Mouse (Mus musculus) CH12.LX (cell line): Measurements from ENCODE around the gene Rassf8. TPM values are rescaled to one million over a fixed set of nuclear protein-coding genes. Genes with fewer than 3 reads are reported as not detected.
A peak's percentile ranks its signal among the peaks of the same experiment; 100 is the strongest.

Experiments used
- DNase-seq: peaks from one replicate; pipeline ENCODE4 v3.0.0-alpha.2; 2013; ENCODE audit errors: extremely low read depth
- H3K27ac ChIP-seq: 2 replicates; pipeline ENCODE4 v1.5.1; 2012; ENCODE audit warnings: low read depth, mild to moderate bottlenecking, control low read depth, moderate library complexity; ENCODE audit not compliant: insufficient read depth
- H3K27me3 ChIP-seq: replicated peaks from 2 replicates; pipeline ENCODE3; 2012; ENCODE audit warnings: inconsistent platforms
- H3K36me3 ChIP-seq, 2 experiments: replicated peaks in 1 of 2; 2 replicates each; pipeline versions ENCODE3 to v1.6.1; 2012; ENCODE audit warnings: inconsistent platforms in 1 of 2, low read length in 1 of 2, mild to moderate bottlenecking in 1 of 2, mixed read lengths in 1 of 2, moderate library complexity in 1 of 2; ENCODE audit not compliant: control insufficient read depth in 1 of 2, insufficient read depth in 1 of 2
- H3K4me1 ChIP-seq, 2 experiments: 2 replicates each; pipeline ENCODE4 v1.6.1; 2012; ENCODE audit warnings: inconsistent platforms in 1 of 2, moderate library complexity in 1 of 2; ENCODE audit not compliant: insufficient read depth in 2 of 2, control insufficient read depth in 1 of 2
- H3K4me2 ChIP-seq: 2 replicates; pipeline ENCODE4 v1.6.1; 2012; ENCODE audit warnings: low read depth, mild to moderate bottlenecking, control low read depth; ENCODE audit not compliant: poor library complexity, insufficient read depth, severe bottlenecking
- H3K4me3 ChIP-seq, 3 experiments: fragments of 150-350 bp in 1 of 3; sonication (generic) in 1 of 3; replicated peaks in 1 of 3; 2 replicates each; pipeline versions ENCODE3 to v1.5.1; 2011 to 2012; ENCODE audit warnings: low read depth in 2 of 3, low read length in 2 of 3, mild to moderate bottlenecking in 2 of 3, moderate library complexity in 2 of 3, control low read depth in 1 of 3, improper control_type of control experiment in 1 of 3, inconsistent platforms in 1 of 3, mixed read lengths in 1 of 3; ENCODE audit not compliant: poor library complexity in 1 of 3
- H3K79me2 ChIP-seq: replicated peaks from 2 replicates; pipeline ENCODE4 v1.6.1; 2012; ENCODE audit warnings: mild to moderate bottlenecking, moderate library complexity; ENCODE audit not compliant: control insufficient read depth, poor library complexity, insufficient read depth, severe bottlenecking; ENCODE audit errors: extremely low read depth
- H3K9ac ChIP-seq: 2 replicates; pipeline ENCODE4 v1.6.1; 2012; ENCODE audit warnings: low read depth, mild to moderate bottlenecking, control low read depth, moderate library complexity; ENCODE audit not compliant: insufficient read depth
- H3K9me3 ChIP-seq: replicated peaks from 2 replicates; pipeline ENCODE3; 2012; ENCODE audit warnings: low read length, inconsistent platforms, mixed read lengths
- CHD1 ChIP-seq: IDR thresholded peaks from 2 replicates; pipeline ENCODE4 v1.6.1; 2012; ENCODE audit warnings: low read depth, low read length, improper control_type of control experiment, inconsistent platforms
- CHD2 ChIP-seq: IDR thresholded peaks from 2 replicates; pipeline ENCODE4 v1.6.1; 2011; ENCODE audit warnings: low read length, improper control_type of control experiment
- ELF1 ChIP-seq: IDR thresholded peaks from 2 replicates; pipeline ENCODE4 v1.6.1; 2014; ENCODE audit warnings: low read depth, mild to moderate bottlenecking, inconsistent platforms, low read length, improper control_type of control experiment
- ETS1 ChIP-seq: conservative IDR thresholded peaks from 2 replicates; pipeline ENCODE4 v1.6.1; 2012; ENCODE audit warnings: low read depth, mild to moderate bottlenecking, inconsistent platforms, low read length, improper control_type of control experiment, moderate library complexity
- HCFC1 ChIP-seq: IDR thresholded peaks from 2 replicates; pipeline ENCODE4 v1.6.1; 2012; ENCODE audit warnings: low read depth, mild to moderate bottlenecking, inconsistent platforms, low read length, improper control_type of control experiment
- JUN ChIP-seq: IDR thresholded peaks from 2 replicates; pipeline ENCODE4 v1.6.1; 2011; ENCODE audit warnings: low read depth, mild to moderate bottlenecking, low read length, improper control_type of control experiment, moderate library complexity; ENCODE audit not compliant: insufficient read depth
- JUND ChIP-seq: conservative IDR thresholded peaks from 2 replicates; pipeline ENCODE4 v1.6.1; 2011; ENCODE audit warnings: low read depth, low read length, improper control_type of control experiment
- MAX ChIP-seq: IDR thresholded peaks from 2 replicates; pipeline ENCODE4 v1.6.1; 2011; ENCODE audit warnings: low read length, improper control_type of control experiment
- MAZ ChIP-seq: IDR thresholded peaks from 2 replicates; pipeline ENCODE4 v1.6.1; 2012; ENCODE audit warnings: low read depth, mild to moderate bottlenecking, inconsistent platforms, low read length, improper control_type of control experiment, moderate library complexity
- MEF2A ChIP-seq: IDR thresholded peaks from 2 replicates; pipeline ENCODE4 v1.6.1; 2014; ENCODE audit warnings: low read depth, mild to moderate bottlenecking, inconsistent platforms, low read length, improper control_type of control experiment, borderline replicate concordance
- MXI1 ChIP-seq: IDR thresholded peaks from 2 replicates; pipeline ENCODE4 v1.6.1; 2011; ENCODE audit warnings: mild to moderate bottlenecking, low read depth, low read length, improper control_type of control experiment
- NELFE ChIP-seq: IDR thresholded peaks from 2 replicates; pipeline ENCODE4 v1.6.1; 2011; ENCODE audit warnings: low read depth, low read length, improper control_type of control experiment
- NRF1 ChIP-seq: IDR thresholded peaks from 2 replicates; pipeline ENCODE4 v1.6.1; 2014; ENCODE audit warnings: low read depth, mild to moderate bottlenecking, inconsistent platforms, low read length, improper control_type of control experiment, moderate library complexity
- PAX5 ChIP-seq: IDR thresholded peaks from 2 replicates; pipeline ENCODE4 v1.6.1; 2012; ENCODE audit warnings: low read length, inconsistent platforms, mixed read lengths
- POLR2A ChIP-seq: IDR thresholded peaks from 2 replicates; pipeline ENCODE4 v1.6.1; 2011; ENCODE audit warnings: low read depth, mild to moderate bottlenecking, improper control_type of control experiment, low read length
- POLR2AphosphoS2 ChIP-seq: IDR thresholded peaks from 2 replicates; pipeline ENCODE4 v1.6.1; 2011; ENCODE audit warnings: low read depth, low read length, improper control_type of control experiment
- RAD21 ChIP-seq: IDR thresholded peaks from 2 replicates; pipeline ENCODE4 v1.6.1; 2011; ENCODE audit warnings: low read depth, mild to moderate bottlenecking, low read length, improper control_type of control experiment, moderate library complexity
- RCOR1 ChIP-seq: conservative IDR thresholded peaks from 2 replicates; pipeline ENCODE4 v1.6.1; 2012; ENCODE audit warnings: low read depth, mild to moderate bottlenecking, inconsistent platforms, low read length, improper control_type of control experiment
- SIN3A ChIP-seq: IDR thresholded peaks from 2 replicates; pipeline ENCODE4 v1.6.1; 2012; ENCODE audit warnings: low read length, improper control_type of control experiment, inconsistent platforms
- ZKSCAN1 ChIP-seq: IDR thresholded peaks from 2 replicates; pipeline ENCODE4 v1.6.1; 2012; ENCODE audit warnings: low read depth, inconsistent platforms, low read length, improper control_type of control experiment, borderline replicate concordance
- ZNF384 ChIP-seq: IDR thresholded peaks from 2 replicates; pipeline ENCODE4 v1.6.1; 2012; ENCODE audit warnings: low read depth, low read length, improper control_type of control experiment, inconsistent platforms
- dilution Hi-C: fragments of 300-500 bp; cut with MboI; formaldehyde crosslinking; loops from 2 replicates; pipeline ENCODE4 v1.14.3; 2020; ENCODE audit warnings: low sequenced_read_pairs; ENCODE audit not compliant: extremely low pct_unique_long_range_greater_than_20kb, extremely low pct_ligation_motif_present
- in situ Hi-C: fragments of 300-500 bp; cut with MboI; formaldehyde crosslinking; loops from 3 replicates; pipeline ENCODE4 v1.14.3; 2019; ENCODE audit warnings: low sequenced_read_pairs, low pct_ligation_motif_present, low pct_unique_long_range_greater_than_20kb, mixed read lengths
- polyA plus RNA-seq: library from polyadenylated mRNA; unstranded; fragments of >175 nt; gene quantifications from 2 replicates; pipeline ENCODE4 v1.2.1, GENCODE M21; 2012; ENCODE audit warnings: low read depth; ENCODE audit not compliant: insufficient read length
- total RNA-seq, 2 experiments: library from RNA; depleted of rRNA; stranded (reverse); fragments of 300-350 nt in 1 of 2; fragments of >200 nt in 1 of 2; gene quantifications; 2 replicates each; pipeline ENCODE4 v1.2.3; 2012 to 2014

Rassf8 gene
- total RNA-seq (2012; rRNA removed) (0.13 and 0.34 TPM in 2 replicates), total RNA-seq (2014; rRNA removed) (0.46 and 0.48 TPM in 2 replicates), polyA plus RNA-seq (0.59 and 0.80 TPM in 2 replicates)

DNA sequence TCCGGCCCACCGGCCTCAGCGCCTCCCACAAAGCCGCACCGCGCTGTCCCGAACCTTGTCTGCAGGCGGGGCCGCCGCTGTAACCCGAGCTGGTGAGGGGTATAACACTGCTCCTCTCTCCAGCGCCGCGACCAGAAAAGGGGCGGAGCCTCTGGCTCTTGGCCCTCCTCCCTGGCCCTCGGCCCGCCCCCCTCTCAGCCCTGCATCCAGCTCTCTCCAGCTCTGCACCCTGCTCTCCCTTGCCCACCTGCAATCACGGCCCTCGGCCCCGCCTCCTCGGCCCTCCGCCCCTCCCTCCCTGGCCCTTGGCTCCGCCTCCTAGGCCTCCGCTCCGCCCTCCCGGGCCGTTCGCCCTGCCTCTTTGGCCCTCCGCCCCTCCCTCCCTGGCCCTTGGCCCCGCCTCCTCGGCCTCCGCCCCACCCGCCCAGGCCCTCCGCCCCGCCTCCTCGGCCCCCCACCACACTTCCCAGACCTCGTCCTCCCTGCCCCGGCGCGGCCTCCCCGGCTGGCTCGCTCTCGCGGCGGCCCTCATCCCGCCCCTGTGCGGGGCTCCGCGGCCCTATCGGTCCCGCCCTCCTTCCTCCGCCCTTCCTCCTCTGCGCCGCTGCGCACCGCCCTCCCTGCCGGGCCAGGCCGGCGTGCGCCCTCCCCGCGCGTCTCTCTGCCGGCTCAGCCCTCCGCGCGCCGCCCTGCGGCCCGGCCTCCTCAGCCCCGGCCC is at the start of gene Rassf8:
Gene Rassf8 (plus strand): TSS at position 617 of the 718 bp plus-strand sequence.
- in situ Hi-C loops: no loop called here
- Histone ChIP-seq H3K27ac (no peak within 1 kb of the TSS), H3K4me2 (peak within 1 kb of the TSS; percentile 48), H3K9me3 (peaks cover 3% of the 10 kb centered on the region), H3K79me2 (no peaks in the 10 kb centered on the region), H3K27me3 (peaks cover 10% of the 10 kb centered on the region), H3K4me1 (no peaks in the 10 kb centered on the region), H3K36me3 (no peaks in the 10 kb centered on the region), H3K9ac (no peak within 1 kb of the TSS), H3K4me3 (peak within 1 kb of the TSS in 2 of 3 experiments; percentile 40 to 44)
- no peak for TF ChIP-seq JUN
- no peak for TF ChIP-seq MAZ
- TF ChIP-seq NRF1: peak; percentile 42; the same call in 1 of the 2 replicates
- DNase-seq: peak; percentile 36
- dilution Hi-C loops: no loop called here

DNA sequence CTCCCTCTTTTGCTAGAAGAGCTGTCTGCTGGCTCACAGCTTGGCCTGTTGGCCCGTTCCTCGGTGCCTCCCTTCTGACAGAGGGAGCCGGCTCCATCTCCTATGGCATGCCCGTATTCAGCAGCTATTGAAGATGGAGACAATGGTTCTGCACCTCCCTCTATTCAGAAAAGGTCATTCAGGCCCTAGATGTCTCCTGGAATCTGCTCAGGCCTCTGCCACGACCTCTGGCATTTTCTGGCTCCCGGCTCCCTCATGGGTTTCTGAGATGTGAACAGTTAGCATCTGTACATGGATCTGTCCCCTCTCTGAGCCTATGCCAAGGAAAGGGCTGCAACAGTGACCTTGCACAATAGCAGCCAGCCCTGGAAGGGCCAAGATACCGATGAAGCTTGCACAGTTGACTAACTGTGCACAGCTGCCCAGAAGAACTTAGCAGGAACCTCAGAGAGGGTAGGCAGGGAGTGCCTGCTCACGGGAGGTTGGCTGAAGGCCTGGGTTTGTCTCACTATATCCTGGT is 45.5 kb upstream of the Rassf8 start:
- H3K4me1 ChIP-seq: no peaks in the 10 kb centered on the region
- in situ Hi-C loops: no loop called here
- no peak overlapping the region for H3K9ac ChIP-seq
- no peaks in the 10 kb centered on the region for H3K79me2 ChIP-seq
- TF ChIP-seq MAZ (no peak), NRF1 (no peak), SIN3A (no peak), RAD21 (no peak), MXI1 (no peak), ETS1 (no peak), MEF2A (no peak), CHD1 (no peak)
- no peak for DNase-seq
- no peaks in the 10 kb centered on the region for H3K9me3 ChIP-seq
- H3K36me3 ChIP-seq: no peaks in the 10 kb centered on the region
- no peak overlapping the region for H3K27ac ChIP-seq
- dilution Hi-C loops: no loop called here
- no peaks in the 10 kb centered on the region for H3K27me3 ChIP-seq
- no peak overlapping the region for H3K4me2 ChIP-seq
- no peak overlapping the region for H3K4me3 ChIP-seq

DNA sequence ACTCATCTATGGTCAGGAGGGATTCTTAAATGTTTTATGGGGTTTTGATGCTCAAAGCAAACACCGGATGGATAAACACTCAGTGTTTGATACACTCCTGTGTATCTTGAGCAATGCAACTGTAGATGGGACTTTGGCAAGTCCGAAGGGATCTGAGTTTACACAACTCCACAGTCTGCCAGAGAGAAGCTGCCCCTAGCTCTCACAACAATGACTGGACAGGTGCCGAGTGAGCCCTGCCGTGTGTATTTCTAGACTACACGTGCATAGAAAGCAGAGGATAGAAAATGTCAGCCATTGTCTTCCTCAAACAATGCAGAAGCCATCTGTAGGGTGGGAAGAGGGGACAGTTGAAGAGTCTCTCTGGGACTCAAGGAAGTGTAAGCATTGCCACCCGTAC is 42.9 kb upstream of the Rassf8 start:
- TF ChIP-seq PAX5 (no peak), POLR2A (no peak), ETS1 (no peak), RCOR1 (no peak), CHD2 (no peak), JUN (no peak), HCFC1 (no peak), NRF1 (no peak), ELF1 (no peak), MAX (no peak), ZNF384 (no peak), POLR2AphosphoS2 (no peak), JUND (no peak), ZKSCAN1 (no peak), NELFE (no peak)
- dilution Hi-C loops (no loop called here), in situ Hi-C loops (no loop called here)
- Histone ChIP-seq H3K9ac (no peak overlapping the region), H3K4me1 (no peaks in the 10 kb centered on the region), H3K79me2 (no peaks in the 10 kb centered on the region), H3K36me3 (no peaks in the 10 kb centered on the region), H3K27ac (no peak overlapping the region), H3K4me3 (no peak overlapping the region), H3K4me2 (no peak overlapping the region), H3K9me3 (no peaks in the 10 kb centered on the region), H3K27me3 (no peaks in the 10 kb centered on the region)
- no peak for DNase-seq
